Mouse (Mus musculus): ENCODE data around the gene Gm17334. TPM values are rescaled to one million over a fixed set of nuclear protein-coding genes. Genes with fewer than 3 reads are reported as not detected.

Gm17334 gene
- polyA plus RNA-seq, 1 experiment from 2014 or later = not detected

DNA sequence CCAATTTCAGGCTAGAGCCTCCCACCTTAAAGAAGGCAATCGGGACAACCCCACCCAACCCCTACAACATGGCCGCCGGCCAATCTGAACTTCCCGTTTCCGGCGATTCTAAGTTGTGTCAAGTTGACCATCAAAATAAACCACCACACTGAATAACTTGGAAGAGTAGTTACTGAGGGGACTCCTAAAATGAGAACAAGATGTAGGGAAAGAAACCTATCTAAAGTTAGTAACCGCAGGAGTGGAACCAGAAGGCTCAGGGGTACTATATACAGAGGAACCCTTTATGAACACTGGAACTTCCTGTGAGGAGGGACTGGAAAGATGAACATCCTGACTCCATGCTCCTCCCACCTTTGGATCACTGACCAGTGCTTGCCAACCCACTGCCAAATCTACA lies 41.5 kb downstream of the Gm17334 start:
- no peaks in the 10 kb centered on the region for H3K4me1 ChIP-seq
- H3K36me3 ChIP-seq = no peaks in the 10 kb centered on the region
- ATAC-seq (ENCODE audit: low FRiP score, low read depth) = no peak
- H3K27me3 ChIP-seq (replicated peaks) = no peaks in the 10 kb centered on the region
- 97% methylated on average over 7 of the region's 7 CpGs for WGBS
- no peak overlapping the region for H3K4me3 ChIP-seq
- H3K27ac ChIP-seq = no peak overlapping the region
- H3K9ac ChIP-seq = no peak overlapping the region
- no peaks in the 10 kb centered on the region for H3K9me3 ChIP-seq
- no peak overlapping the region for H3K4me2 ChIP-seq (replicated peaks)

Small RNA genes lying within 50 kb of the gene (microRNA-seq; reads per million reads assigned to microRNA genes)
- not detected for gene Mir7671

Other genes starting within 250 kb of the Gm17334 start
- gene Kif3a, start 205.8 kb downstream of the Gm17334 start, polyA plus RNA-seq (2016; fragmentation: Nextera tagmentation; extraction: Ambion mirVana) = 145 and 157 TPM in 2 replicates
- gene Il4, start 154.5 kb downstream of the Gm17334 start, polyA plus RNA-seq (2016; fragmentation: Nextera tagmentation; extraction: Ambion mirVana) = 2.3 and 3.4 TPM in 2 replicates
- gene Il13, start 138.5 kb downstream of the Gm17334 start, polyA plus RNA-seq (2016; fragmentation: Nextera tagmentation; extraction: Ambion mirVana) = not detected in 2 replicates
- gene Rad50, start 65.9 kb downstream of the Gm17334 start, polyA plus RNA-seq (2016; fragmentation: Nextera tagmentation; extraction: Ambion mirVana) = 15.4 and 18.2 TPM in 2 replicates
- gene Il5, start 52.4 kb downstream of the Gm17334 start, polyA plus RNA-seq (2016; fragmentation: Nextera tagmentation; extraction: Ambion mirVana) = not detected in 2 replicates
- gene Irf1, start 3.2 kb downstream of the Gm17334 start, polyA plus RNA-seq (2016; fragmentation: Nextera tagmentation; extraction: Ambion mirVana) = 3.3 and 4.5 TPM in 2 replicates
- 0.19 TPM in 1 of 2 replicates, not detected in the other for gene Gm12216, start 86.1 kb upstream of the Gm17334 start, polyA plus RNA-seq (2016; fragmentation: Nextera tagmentation; extraction: Ambion mirVana)
- 7.4 and 7.6 TPM in 2 replicates for gene Slc22a5, start 118.5 kb upstream of the Gm17334 start, polyA plus RNA-seq (2016; fragmentation: Nextera tagmentation; extraction: Ambion mirVana)
- gene Slc22a21, start 207.1 kb upstream of the Gm17334 start, polyA plus RNA-seq (2016; fragmentation: Nextera tagmentation; extraction: Ambion mirVana) = 1.8 and 2.3 TPM in 2 replicates

Measured in neural tube, embryonic 12.5 days (tissue).